Mouse (Mus musculus): Measurements from ENCODE around the gene Aqp6. TPM values are rescaled to one million over a fixed set of nuclear protein-coding genes. Genes with fewer than 3 reads are reported as not detected.

Gene Aqp6
- 0.22 and 0.31 TPM in 2 replicates for polyA plus RNA-seq (2015; fragmentation: Nextera tagmentation; extraction: Ambion mirVana)

DNA sequence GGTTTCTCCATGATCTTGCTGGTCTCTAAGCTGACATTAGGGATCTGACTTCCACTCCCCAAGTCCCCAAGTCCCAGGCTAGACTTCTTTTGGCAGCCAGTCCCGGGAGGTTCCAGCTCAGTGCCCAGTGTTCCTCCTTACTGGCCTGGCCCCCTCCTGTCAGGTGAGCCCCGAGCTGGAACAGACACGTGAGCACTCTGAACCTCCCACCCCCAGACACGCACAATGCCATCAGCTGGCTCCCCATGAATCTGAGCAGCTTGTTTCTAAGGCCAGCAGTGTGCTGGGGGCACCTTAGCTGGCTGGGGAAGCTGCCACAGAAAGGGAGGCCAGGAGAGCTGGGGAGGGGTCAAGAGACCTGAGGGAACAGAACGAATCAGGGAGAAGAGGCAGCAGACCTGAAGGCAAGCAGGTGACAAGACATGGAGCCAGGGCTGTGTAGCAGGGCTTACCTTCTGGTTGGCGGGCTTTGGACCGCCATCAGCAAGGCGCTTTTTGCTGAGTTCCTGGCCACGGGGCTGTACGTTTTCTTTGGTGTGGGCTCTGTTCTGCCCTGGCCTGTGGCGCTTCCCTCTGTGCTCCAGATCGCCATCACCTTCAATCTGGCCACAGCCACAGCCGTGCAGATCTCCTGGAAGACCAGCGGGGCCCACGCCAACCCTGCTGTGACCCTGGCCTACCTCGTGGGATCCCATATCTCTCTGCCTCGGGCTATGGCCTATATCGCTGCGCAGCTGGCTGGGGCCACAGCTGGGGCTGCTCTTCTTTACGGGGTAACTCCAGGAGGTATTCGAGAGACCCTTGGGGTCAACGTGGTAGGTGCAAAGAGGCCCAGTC, at the start of gene Aqp6:
Gene Aqp6 (plus strand): TSS at position 415 of the 837 bp plus-strand sequence.

DNA sequence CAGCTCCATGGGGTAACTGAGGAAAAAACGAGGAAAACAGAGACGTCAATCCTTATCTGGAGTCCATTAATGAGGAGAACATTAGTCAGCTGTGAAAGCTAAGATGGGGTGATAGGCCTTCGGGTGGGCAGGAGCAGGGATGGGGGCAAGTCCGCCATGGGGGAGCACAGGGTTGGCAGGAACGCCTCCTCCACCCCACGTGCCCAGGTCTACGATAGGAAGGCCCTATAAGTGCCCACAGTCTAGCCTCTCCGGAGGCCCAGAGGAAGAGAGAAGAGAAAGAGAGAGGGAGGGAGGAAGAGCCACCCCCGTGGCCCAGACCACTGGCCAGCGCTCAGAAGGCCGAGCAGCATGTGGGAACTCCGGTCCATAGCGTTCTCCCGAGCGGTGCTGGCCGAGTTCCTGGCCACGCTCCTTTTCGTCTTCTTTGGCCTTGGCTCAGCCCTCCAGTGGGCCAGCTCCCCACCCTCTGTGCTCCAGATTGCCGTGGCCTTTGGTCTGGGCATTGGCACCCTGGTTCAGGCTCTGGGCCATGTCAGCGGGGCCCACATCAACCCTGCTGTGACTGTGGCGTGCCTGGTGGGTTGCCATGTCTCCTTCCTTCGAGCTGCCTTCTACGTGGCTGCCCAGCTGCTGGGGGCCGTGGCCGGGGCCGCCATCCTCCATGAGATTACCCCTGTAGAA, 22.3 kb upstream of the Aqp6 start, which contains the start of gene Aqp2:
Gene Aqp2 (plus strand): TSS at position 254 of the 684 bp plus-strand sequence.

DNA sequence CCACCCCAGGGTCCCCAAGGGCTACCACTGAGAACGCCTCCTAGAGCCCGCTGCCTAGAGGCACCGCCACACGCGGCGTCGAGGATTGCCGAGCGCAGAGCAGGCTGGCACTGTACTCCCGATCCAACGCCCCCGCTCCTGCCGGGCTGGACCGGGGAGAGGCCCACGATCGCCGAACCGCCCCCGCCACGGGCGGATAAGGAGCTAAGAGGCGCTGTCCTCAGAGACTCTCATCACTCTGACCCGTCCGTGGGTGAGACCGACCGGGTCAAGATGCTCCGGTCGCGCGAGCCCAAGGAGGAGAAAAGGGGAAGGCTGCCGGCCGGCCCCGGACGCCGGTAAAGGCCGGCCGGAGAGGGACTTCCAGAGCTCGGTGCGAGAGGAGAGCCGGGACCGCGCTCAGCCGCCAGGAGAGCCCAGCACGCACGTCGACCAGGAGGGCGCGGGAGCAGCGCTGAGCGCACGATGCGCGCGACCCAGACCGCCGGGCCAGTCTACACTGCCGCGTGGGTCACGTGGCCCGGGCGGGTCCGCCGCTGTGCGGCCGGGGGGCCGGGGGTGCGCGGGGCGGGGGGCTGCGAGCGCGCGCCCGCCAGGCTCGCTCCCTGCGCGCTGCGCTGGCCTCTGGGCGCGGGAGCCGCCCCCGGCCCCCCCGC, 10.6 kb upstream of the Aqp6 start, which contains the start of gene Aqp5:
Gene Aqp5 (plus strand): TSS at position 354 of the 656 bp plus-strand sequence.

DNA sequence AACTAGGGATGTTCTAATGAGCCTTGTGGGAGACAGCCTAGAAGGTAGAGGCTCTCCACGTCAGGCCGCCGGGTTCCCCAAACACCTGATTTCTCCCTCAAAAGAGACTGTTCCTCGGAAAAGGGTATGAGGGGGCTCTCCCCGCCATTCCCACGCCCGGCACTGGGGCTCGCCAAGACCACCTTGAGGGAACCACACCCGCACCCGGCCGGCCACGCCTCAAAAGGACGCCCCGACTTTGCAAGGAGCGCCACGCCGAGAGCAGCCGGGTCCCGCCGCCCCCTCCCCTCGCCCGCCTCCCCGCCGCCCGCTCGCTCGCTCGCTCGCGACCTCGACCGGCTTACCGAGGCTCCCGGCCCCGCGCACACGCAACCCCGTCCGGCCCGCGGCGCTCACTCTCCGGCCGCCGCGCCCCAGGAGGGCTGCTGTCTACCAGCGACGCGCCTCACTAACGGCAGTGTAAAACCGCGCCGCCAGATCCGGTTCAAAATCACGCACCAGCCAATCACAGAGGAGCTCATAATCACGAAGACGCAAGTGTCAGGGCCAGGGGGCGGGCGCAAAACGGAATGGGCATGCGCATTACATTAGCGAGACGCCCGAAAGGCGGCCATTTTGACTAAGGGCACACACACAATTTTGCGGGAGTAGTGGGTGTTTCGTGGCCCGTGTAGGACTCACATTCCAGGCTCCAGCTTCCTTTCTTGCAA, 50.1 kb downstream of the Aqp6 start, which contains the start of gene Racgap1:
Gene Racgap1 (minus strand): TSS at position 494 of the 710 bp plus-strand sequence.

Other genes starting within 250 kb of the Aqp6 start
- 8.5 and 8.6 TPM in 2 replicates for gene Fmnl3, start 230.9 kb upstream of the Aqp6 start, polyA plus RNA-seq (2015; fragmentation: Nextera tagmentation; extraction: Ambion mirVana)
- 351 and 354 TPM in 2 replicates for gene Tmbim6, start 208.5 kb upstream of the Aqp6 start, polyA plus RNA-seq (2015; fragmentation: Nextera tagmentation; extraction: Ambion mirVana)
- 2.8 and 3.2 TPM in 2 replicates for gene Nckap5l, start 143.7 kb upstream of the Aqp6 start, polyA plus RNA-seq (2015; fragmentation: Nextera tagmentation; extraction: Ambion mirVana)
- gene Bcdin3d, start 126.7 kb upstream of the Aqp6 start, polyA plus RNA-seq (2015; fragmentation: Nextera tagmentation; extraction: Ambion mirVana): 8.4 and 8.5 TPM in 2 replicates
- not detected in 2 replicates for gene Faim2, start 73.2 kb upstream of the Aqp6 start, polyA plus RNA-seq (2015; fragmentation: Nextera tagmentation; extraction: Ambion mirVana)
- gene Aqp2, start 22.3 kb upstream of the Aqp6 start, polyA plus RNA-seq (2015; fragmentation: Nextera tagmentation; extraction: Ambion mirVana): not detected in 2 replicates
- 0.11 and 0.34 TPM in 2 replicates for gene Aqp5, start 10.6 kb upstream of the Aqp6 start, polyA plus RNA-seq (2015; fragmentation: Nextera tagmentation; extraction: Ambion mirVana)
- 23.5 and 36.8 TPM in 2 replicates for gene Racgap1, start 50.3 kb downstream of the Aqp6 start, polyA plus RNA-seq (2015; fragmentation: Nextera tagmentation; extraction: Ambion mirVana)
- 0.76 and 0.94 TPM in 2 replicates for gene Asic1, start 69.0 kb downstream of the Aqp6 start, polyA plus RNA-seq (2015; fragmentation: Nextera tagmentation; extraction: Ambion mirVana)
- gene Smarcd1, start 100.7 kb downstream of the Aqp6 start, polyA plus RNA-seq (2015; fragmentation: Nextera tagmentation; extraction: Ambion mirVana): 8.1 and 9.4 TPM in 2 replicates
- gene Gm17349, start 104.1 kb downstream of the Aqp6 start, polyA plus RNA-seq (2015; fragmentation: Nextera tagmentation; extraction: Ambion mirVana): 1.3 TPM in 1 of 2 replicates, not detected in the other
- gene Gpd1, start 116.1 kb downstream of the Aqp6 start, polyA plus RNA-seq (2015; fragmentation: Nextera tagmentation; extraction: Ambion mirVana): 0.36 and 0.37 TPM in 2 replicates
- 166 and 184 TPM in 2 replicates for gene Cox14, start 124.2 kb downstream of the Aqp6 start, polyA plus RNA-seq (2015; fragmentation: Nextera tagmentation; extraction: Ambion mirVana)
- 39.5 and 45.9 TPM in 2 replicates for gene Cers5, start 171.5 kb downstream of the Aqp6 start, polyA plus RNA-seq (2015; fragmentation: Nextera tagmentation; extraction: Ambion mirVana)

Data from urinary bladder, postnatal 0 days (tissue).